Mouse (Mus musculus) cortical plate, adult 2 months (tissue): ENCODE measurements around the gene Tceal7. TPM values are rescaled to one million over a fixed set of nuclear protein-coding genes. Genes with fewer than 3 reads are reported as not detected.
"Not testable (repeated sequence)": the region's sequence is repeated elsewhere in the genome, so short reads cannot be mapped to it uniquely, and the experiment has no call there.

Source experiments
- H3K27ac ChIP-seq: fragments of 200-500 bp; 2 replicates; pipeline ENCODE4 v1.5.1; 2012; ENCODE audit warnings: low read length, control low read depth, inconsistent platforms; ENCODE audit not compliant: insufficient read depth
- H3K4me1 ChIP-seq: fragments of 200-500 bp; 2 replicates; pipeline ENCODE4 v1.6.1; 2011; ENCODE audit warnings: low read length; ENCODE audit not compliant: control insufficient read depth, insufficient read depth
- H3K4me3 ChIP-seq: fragments of 200-500 bp; 2 replicates; pipeline ENCODE4 v1.5.1; 2011; ENCODE audit warnings: mild to moderate bottlenecking, low read length, control low read depth; ENCODE audit not compliant: insufficient read depth
- CTCF ChIP-seq: fragments of 200-500 bp; IDR thresholded peaks from 2 replicates; pipeline ENCODE4 v1.5.1; 2011; ENCODE audit warnings: mild to moderate bottlenecking, control low read depth, low read length; ENCODE audit not compliant: insufficient read depth; ENCODE audit errors: extremely low read depth
- POLR2A ChIP-seq: fragments of 200-500 bp; IDR thresholded peaks from 2 replicates; pipeline ENCODE4 v1.6.1; 2011; ENCODE audit warnings: mild to moderate bottlenecking, low read length, control low read depth; ENCODE audit not compliant: insufficient read depth; ENCODE audit errors: extremely low read depth
- polyA plus RNA-seq: library from polyadenylated mRNA; depleted of rRNA; stranded (reverse); fragments of >200 nt; gene quantifications from 2 replicates; pipeline ENCODE4 v1.2.3, GENCODE M21; 2012; rRNA removed

Tceal7 gene
- polyA plus RNA-seq, result 1.4 and 1.7 TPM in 2 replicates

- H3K27ac ChIP-seq, H3K4me1 ChIP-seq: not testable (repeated sequence)
- peak within 1 kb of the TSS; percentile 57 for H3K4me3 ChIP-seq
These were observed at the start of gene Tceal7, which contains the start of gene Bex1 for GRCm38 (mm10) chrX:136214729-136215677. TSS of gene Tceal7 (plus strand) at chrX:136214779. TSS of gene Bex1 (minus strand) at chrX:136215513.

- no peaks in the 10 kb centered on the region for H3K4me1 ChIP-seq
- no peak overlapping the region for H3K27ac ChIP-seq
- TF ChIP-seq POLR2A (no peak), CTCF (no peak)
- no peak overlapping the region; the same call in 1 of the 2 replicates for H3K4me3 ChIP-seq
These were observed 44.0 kb upstream of the Tceal7 start for GRCm38 (mm10) chrX:136170625-136171024.

- TF ChIP-seq CTCF (no peak), POLR2A (no peak)
- peak overlapping the region; percentile 64 for H3K27ac ChIP-seq
- peak overlapping the region; percentile 78 for H3K4me3 ChIP-seq
- no peaks in the 10 kb centered on the region for H3K4me1 ChIP-seq
These were observed 43.1 kb upstream of the Tceal7 start for GRCm38 (mm10) chrX:136171189-136172117.

GRCm38 (mm10) chrX:136172118-136172551 lies 42.4 kb upstream of the Tceal7 start, which contains the start of gene Tceal8:
TSS of gene Tceal8 (minus strand) at chrX:136172342.
- TF ChIP-seq CTCF (no peak), POLR2A (peak; percentile 94)
- Histone ChIP-seq H3K27ac (peak within 1 kb of the TSS; percentile 64), H3K4me3 (peak within 1 kb of the TSS; percentile 78), H3K4me1 (no peaks in the 10 kb centered on the region)

- Histone ChIP-seq H3K4me1 (no peaks in the 10 kb centered on the region), H3K4me3 (peak overlapping the region; percentile 78; the same call in 1 of the 2 replicates), H3K27ac (no peak overlapping the region)
- TF ChIP-seq CTCF, result no peak
- no peak for TF ChIP-seq POLR2A
These were observed 41.8 kb upstream of the Tceal7 start for GRCm38 (mm10) chrX:136172786-136173185.

GRCm38 (mm10) chrX:136180897-136181553 lies 33.6 kb upstream of the Tceal7 start:
- Histone ChIP-seq H3K27ac (no peak overlapping the region), H3K4me1 (no peaks in the 10 kb centered on the region), H3K4me3 (no peak overlapping the region)
- TF ChIP-seq POLR2A (no peak), CTCF (no peak)

GRCm38 (mm10) chrX:136183107-136183506 lies 31.5 kb upstream of the Tceal7 start:
- Histone ChIP-seq H3K4me3 (no peak overlapping the region), H3K4me1 (no peaks in the 10 kb centered on the region), H3K27ac (no peak overlapping the region)
- TF ChIP-seq POLR2A (no peak), CTCF (no peak)

GRCm38 (mm10) chrX:136195193-136195944 lies 19.2 kb upstream of the Tceal7 start:
- H3K4me3 ChIP-seq, result no peak overlapping the region
- TF ChIP-seq POLR2A, result no peak
- TF ChIP-seq CTCF, result no peak
- no peak overlapping the region for H3K27ac ChIP-seq
- H3K4me1 ChIP-seq, result no peaks in the 10 kb centered on the region
